Mouse (Mus musculus) hindbrain, embryonic 12.5 days (tissue): ENCODE measurements around the gene Pgam1. TPM values are rescaled to one million over a fixed set of nuclear protein-coding genes. Genes with fewer than 3 reads are reported as not detected.

ENCODE experiments used
- ATAC-seq: fragments of 200-750 bp; cut with Nextera tagmentation; 2 replicates; pipeline ENCODE4 v1.8.0; 2017; ENCODE audit warnings: moderate TSS enrichment; ENCODE audit not compliant: low FRiP score
- H3K27ac ChIP-seq: fragments of 300-500 bp; sonication (generic); 2 replicates; pipeline ENCODE4 v1.5.1; 2016; ENCODE audit warnings: mild to moderate bottlenecking
- H3K27me3 ChIP-seq: fragments of 300-500 bp; sonication (generic); 2 replicates; pipeline ENCODE4 v1.6.1; 2016; ENCODE audit warnings: mild to moderate bottlenecking
- H3K36me3 ChIP-seq: fragments of 300-500 bp; sonication (generic); 2 replicates; pipeline ENCODE4 v1.6.1; 2016; ENCODE audit warnings: mild to moderate bottlenecking
- H3K4me1 ChIP-seq: fragments of 300-500 bp; sonication (generic); 2 replicates; pipeline ENCODE4 v1.6.1; 2016
- H3K4me2 ChIP-seq: fragments of 300-500 bp; sonication (generic); replicated peaks from 2 replicates; pipeline ENCODE4 v1.6.1; 2016; ENCODE audit warnings: mild to moderate bottlenecking
- H3K4me3 ChIP-seq: fragments of 300-500 bp; sonication (generic); 2 replicates; pipeline ENCODE4 v1.5.1; 2016; ENCODE audit warnings: mild to moderate bottlenecking
- H3K9ac ChIP-seq: fragments of 300-500 bp; sonication (generic); 2 replicates; pipeline ENCODE4 v1.6.1; 2016; ENCODE audit warnings: mild to moderate bottlenecking, moderate library complexity
- H3K9me3 ChIP-seq: fragments of 300-500 bp; sonication (generic); replicated peaks from 2 replicates; pipeline ENCODE4 v1.6.1; 2016; ENCODE audit warnings: mild to moderate bottlenecking
- WGBS: fragments of 180-500 bp; shearing (Covaris S2); methylation state at CpG from one replicate; pipeline ENCODE4 v1.1.7; 2016; 5-methylcytosine and 5-hydroxymethylcytosine counted together
- polyA plus RNA-seq: library from polyadenylated mRNA; unstranded; fragments of >200 nt; fragmentation: Nextera tagmentation; extraction: Ambion mirVana; gene quantifications from 2 replicates; pipeline ENCODE4 v1.2.1, GENCODE M21; 2016

The Pgam1 gene
- polyA plus RNA-seq, 1 experiment from 2014 or later = 546 TPM

DNA sequence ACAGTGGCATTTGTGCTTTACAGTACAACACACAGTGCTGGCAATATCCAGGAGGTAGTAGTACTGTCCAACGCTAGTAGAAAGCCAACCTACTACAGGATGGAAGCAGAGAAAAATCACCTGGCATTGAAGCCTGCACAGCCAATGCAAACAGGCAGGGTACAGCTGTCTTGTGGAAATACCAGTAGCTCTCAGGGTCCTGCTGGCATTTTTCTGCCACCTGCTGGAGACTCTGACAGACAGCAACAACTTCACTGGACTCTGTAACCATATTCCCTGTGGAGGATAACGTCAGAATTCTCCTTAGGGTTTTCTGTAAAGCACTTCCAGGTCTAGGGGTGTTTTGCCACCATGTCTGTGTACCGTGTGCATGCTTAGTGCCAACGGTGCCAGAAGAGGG, 40.6 kb downstream of the Pgam1 start:
- 89% methylated on average over 4 of the region's 4 CpGs for WGBS
- H3K27me3 ChIP-seq = no peaks in the 10 kb centered on the region
- no peak for ATAC-seq

DNA sequence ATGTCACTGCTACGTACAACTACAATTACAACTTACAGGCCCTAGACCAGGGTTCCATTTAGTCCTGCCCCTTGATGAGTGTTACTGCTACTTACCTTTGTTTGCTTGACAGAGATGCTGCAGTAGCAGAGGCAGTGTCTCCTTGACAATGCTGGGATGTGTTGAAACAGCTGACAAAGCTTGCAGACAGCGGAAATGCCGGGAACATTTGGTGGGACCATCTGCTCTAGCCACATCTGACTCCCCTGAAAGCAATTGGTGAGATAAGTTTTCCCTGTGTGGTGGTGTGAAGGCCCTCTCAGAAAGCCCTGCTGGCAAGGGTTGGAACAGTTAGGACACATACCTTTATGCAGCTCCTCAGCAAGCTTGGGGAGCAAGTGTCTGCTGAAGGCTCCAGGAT, 41.9 kb downstream of the Pgam1 start:
- 85% methylated on average over 3 of the region's 3 CpGs for WGBS
- Histone ChIP-seq H3K4me3 (no peak overlapping the region), H3K4me2 (no peak overlapping the region), H3K9me3 (no peaks in the 10 kb centered on the region), H3K27me3 (no peaks in the 10 kb centered on the region), H3K4me1 (no peaks in the 10 kb centered on the region), H3K9ac (no peak overlapping the region), H3K36me3 (peaks cover 89% of the 10 kb centered on the region), H3K27ac (no peak overlapping the region)
- ATAC-seq = no peak

More for the DNA sequence above, 40.6 kb downstream of the Pgam1 start:
- H3K9ac ChIP-seq = no peak overlapping the region
- H3K36me3 ChIP-seq = peaks cover 95% of the 10 kb centered on the region
- H3K27ac ChIP-seq = no peak overlapping the region
- H3K4me3 ChIP-seq = no peak overlapping the region
- H3K4me2 ChIP-seq = no peak overlapping the region
- H3K9me3 ChIP-seq = no peaks in the 10 kb centered on the region
- no peaks in the 10 kb centered on the region for H3K4me1 ChIP-seq

Other genes with a start within 250 kb of the Pgam1 start
- 28.9 and 31.9 TPM in 2 replicates for gene Slit1, start 168.3 kb upstream of the Pgam1 start, polyA plus RNA-seq
- gene Arhgap19, start 109.9 kb upstream of the Pgam1 start, polyA plus RNA-seq = 22.4 and 23.2 TPM in 2 replicates
- gene Frat1, start 82.0 kb upstream of the Pgam1 start, polyA plus RNA-seq = 16.8 and 19.4 TPM in 2 replicates
- gene Frat2, start 63.8 kb upstream of the Pgam1 start, polyA plus RNA-seq = 14.5 and 15.3 TPM in 2 replicates
- gene Rrp12, start 15.8 kb upstream of the Pgam1 start, polyA plus RNA-seq = 18.3 and 20.9 TPM in 2 replicates
- 63.1 and 64.4 TPM in 2 replicates for gene Exosc1, start 21.5 kb downstream of the Pgam1 start, polyA plus RNA-seq
- gene Zdhhc16, start 21.6 kb downstream of the Pgam1 start, polyA plus RNA-seq = 75.8 and 76.4 TPM in 2 replicates
- 33.1 and 39.0 TPM in 2 replicates for gene Mms19, start 69.2 kb downstream of the Pgam1 start, polyA plus RNA-seq
- gene Ubtd1, start 69.8 kb downstream of the Pgam1 start, polyA plus RNA-seq = 15.9 and 16.2 TPM in 2 replicates
- not detected in 2 replicates for gene Ankrd2, start 124.1 kb downstream of the Pgam1 start, polyA plus RNA-seq
- gene Hoga1, start 133.7 kb downstream of the Pgam1 start, polyA plus RNA-seq = 1.1 and 1.3 TPM in 2 replicates
- gene 4933411K16Rik, start 140.3 kb downstream of the Pgam1 start, polyA plus RNA-seq = not detected in 2 replicates
- 81.4 and 83.5 TPM in 2 replicates for gene Morn4, start 174.4 kb downstream of the Pgam1 start, polyA plus RNA-seq
- 35.3 and 39.4 TPM in 2 replicates for gene Pi4k2a, start 178.5 kb downstream of the Pgam1 start, polyA plus RNA-seq
- 11.8 and 13.5 TPM in 2 replicates for gene Avpi1, start 217.1 kb downstream of the Pgam1 start, polyA plus RNA-seq
- 9.7 and 11.6 TPM in 2 replicates for gene Marveld1, start 235.5 kb downstream of the Pgam1 start, polyA plus RNA-seq